Mouse (Mus musculus): ENCODE results near the gene Mgat5b. TPM values are rescaled to one million over a fixed set of nuclear protein-coding genes. Genes with fewer than 3 reads are reported as not detected.

The Mgat5b gene
- total and polyA plus RNA-seq, 3 experiments, result 0.10 to 0.82 (median 0.11) TPM

- Histone ChIP-seq H3K4me1 (ENCODE audit: control insufficient read depth, insufficient read depth, low read length) (peaks cover 2% of the 10 kb centered on the region; the same call in 1 of the 2 replicates), H3K27me3 (ENCODE audit: control insufficient read depth, insufficient read depth, low read length) (no peaks in the 10 kb centered on the region), H3K4me3 (no peak overlapping the region), H3K79me2 (replicated peaks; ENCODE audit: control insufficient read depth, insufficient read depth, low read length) (no peaks in the 10 kb centered on the region), H3K36me3 (ENCODE audit: control insufficient read depth, insufficient read depth, low read length) (no peaks in the 10 kb centered on the region), H3K9ac (ENCODE audit: low read depth, low read length) (no peak overlapping the region), H3K27ac (no peak overlapping the region)
- no peak for DNase-seq
- intact Hi-C loops (cut with DNase I), result no loop called here
- TF ChIP-seq EP300 (IDR thresholded peaks at IDR 0.05; ENCODE audit: insufficient read depth, low read depth, low read length) (no peak), POLR2A (IDR thresholded peaks at IDR 0.05; ENCODE audit: insufficient read depth, low read depth, low read length) (no peak), CTCF (IDR thresholded peaks at IDR 0.05) (no peak)
- 74% methylated on average over 8 of the region's 8 CpGs for WGBS
Observed at GRCm38 (mm10) chr11:116988131-116988530, 69.5 kb downstream of the Mgat5b start.

- H3K9ac ChIP-seq (ENCODE audit: low read depth, low read length), result no peak overlapping the region
- H3K79me2 ChIP-seq (replicated peaks; ENCODE audit: control insufficient read depth, insufficient read depth, low read length), result no peaks in the 10 kb centered on the region
- WGBS, result 71% methylated on average over 7 of the region's 7 CpGs
- peaks cover 2% of the 10 kb centered on the region; the same call in 1 of the 2 replicates for H3K4me1 ChIP-seq (ENCODE audit: control insufficient read depth, insufficient read depth, low read length)
- intact Hi-C loops (cut with DNase I), result no loop called here
- H3K4me3 ChIP-seq, result no peak overlapping the region
- TF ChIP-seq CTCF (IDR thresholded peaks at IDR 0.05) (no peak), POLR2A (IDR thresholded peaks at IDR 0.05; ENCODE audit: insufficient read depth, low read depth, low read length) (no peak), EP300 (IDR thresholded peaks at IDR 0.05; ENCODE audit: insufficient read depth, low read depth, low read length) (no peak)
- no peak overlapping the region for H3K27ac ChIP-seq
- DNase-seq, result no peak
- peaks cover 3% of the 10 kb centered on the region; the same call in 1 of the 2 replicates for H3K27me3 ChIP-seq (ENCODE audit: control insufficient read depth, insufficient read depth, low read length)
- no peaks in the 10 kb centered on the region for H3K36me3 ChIP-seq (ENCODE audit: control insufficient read depth, insufficient read depth, low read length)
Observed at GRCm38 (mm10) chr11:116990231-116990630, 71.6 kb downstream of the Mgat5b start.

- intact Hi-C loops (cut with DNase I), result no loop called here
- no peak for DNase-seq
- H3K4me3 ChIP-seq, result no peak overlapping the region
- 78% methylated on average over 8 of the region's 8 CpGs for WGBS
- H3K27me3 ChIP-seq (ENCODE audit: control insufficient read depth, insufficient read depth, low read length), result peaks cover 3% of the 10 kb centered on the region; the same call in 1 of the 2 replicates
- no peak overlapping the region for H3K9ac ChIP-seq (ENCODE audit: low read depth, low read length)
- H3K36me3 ChIP-seq (ENCODE audit: control insufficient read depth, insufficient read depth, low read length), result no peaks in the 10 kb centered on the region
- TF ChIP-seq CTCF (IDR thresholded peaks at IDR 0.05), result no peak
- no peak for TF ChIP-seq POLR2A (IDR thresholded peaks at IDR 0.05; ENCODE audit: insufficient read depth, low read depth, low read length)
- TF ChIP-seq EP300 (IDR thresholded peaks at IDR 0.05; ENCODE audit: insufficient read depth, low read depth, low read length), result no peak
- H3K27ac ChIP-seq, result no peak overlapping the region
- no peaks in the 10 kb centered on the region for H3K4me1 ChIP-seq (ENCODE audit: control insufficient read depth, insufficient read depth, low read length)
- no peaks in the 10 kb centered on the region for H3K79me2 ChIP-seq (replicated peaks; ENCODE audit: control insufficient read depth, insufficient read depth, low read length)
Observed at GRCm38 (mm10) chr11:116991410-116991809, 72.7 kb downstream of the Mgat5b start.

- H3K4me1 ChIP-seq (ENCODE audit: control insufficient read depth, insufficient read depth, low read length), result no peaks in the 10 kb centered on the region
- no peaks in the 10 kb centered on the region for H3K79me2 ChIP-seq (replicated peaks; ENCODE audit: control insufficient read depth, insufficient read depth, low read length)
- no peaks in the 10 kb centered on the region for H3K36me3 ChIP-seq (ENCODE audit: control insufficient read depth, insufficient read depth, low read length)
- no peak overlapping the region for H3K4me3 ChIP-seq
- no peak overlapping the region for H3K27ac ChIP-seq
- H3K9ac ChIP-seq (ENCODE audit: low read depth, low read length), result no peak overlapping the region
- intact Hi-C loops (cut with DNase I), result no loop called here
- WGBS, result 69% methylated on average over 6 of the region's 6 CpGs
- no peak for DNase-seq
- H3K27me3 ChIP-seq (ENCODE audit: control insufficient read depth, insufficient read depth, low read length), result peaks cover 3% of the 10 kb centered on the region; the same call in 1 of the 2 replicates
- no peak for TF ChIP-seq EP300 (IDR thresholded peaks at IDR 0.05; ENCODE audit: insufficient read depth, low read depth, low read length)
- TF ChIP-seq POLR2A (IDR thresholded peaks at IDR 0.05; ENCODE audit: insufficient read depth, low read depth, low read length), result no peak
- no peak for TF ChIP-seq CTCF (IDR thresholded peaks at IDR 0.05)
Observed at GRCm38 (mm10) chr11:116991964-116992363, 73.3 kb downstream of the Mgat5b start.

- no peaks in the 10 kb centered on the region for H3K79me2 ChIP-seq (replicated peaks; ENCODE audit: control insufficient read depth, insufficient read depth, low read length)
- no peak for DNase-seq
- intact Hi-C loops (cut with DNase I), result loop anchor here (1.0 kb wide), 1 partner anchor 76 kb away; the partner anchor contains the start of gene Mgat5b
- no peak overlapping the region for H3K27ac ChIP-seq
- TF ChIP-seq EP300 (IDR thresholded peaks at IDR 0.05; ENCODE audit: insufficient read depth, low read depth, low read length) (no peak), CTCF (IDR thresholded peaks at IDR 0.05) (peak; percentile 85), POLR2A (IDR thresholded peaks at IDR 0.05; ENCODE audit: insufficient read depth, low read depth, low read length) (no peak)
- no peak overlapping the region for H3K9ac ChIP-seq (ENCODE audit: low read depth, low read length)
- no peaks in the 10 kb centered on the region for H3K36me3 ChIP-seq (ENCODE audit: control insufficient read depth, insufficient read depth, low read length)
- no peak overlapping the region for H3K4me3 ChIP-seq
- peaks cover 3% of the 10 kb centered on the region; the same call in 1 of the 2 replicates for H3K27me3 ChIP-seq (ENCODE audit: control insufficient read depth, insufficient read depth, low read length)
- 5% methylated on average over 18 of the region's 18 CpGs for WGBS
- no peaks in the 10 kb centered on the region for H3K4me1 ChIP-seq (ENCODE audit: control insufficient read depth, insufficient read depth, low read length)
Observed at GRCm38 (mm10) chr11:116994095-116994582, 75.5 kb downstream of the Mgat5b start.

GRCm38 (mm10) chr11:116996976-116997375 lies 78.3 kb downstream of the Mgat5b start:
- no peak for DNase-seq
- TF ChIP-seq EP300 (IDR thresholded peaks at IDR 0.05; ENCODE audit: insufficient read depth, low read depth, low read length) (no peak), CTCF (IDR thresholded peaks at IDR 0.05) (no peak), POLR2A (IDR thresholded peaks at IDR 0.05; ENCODE audit: insufficient read depth, low read depth, low read length) (no peak)
- no peaks in the 10 kb centered on the region for H3K36me3 ChIP-seq (ENCODE audit: control insufficient read depth, insufficient read depth, low read length)
- H3K79me2 ChIP-seq (replicated peaks; ENCODE audit: control insufficient read depth, insufficient read depth, low read length), result no peaks in the 10 kb centered on the region
- WGBS, result 34% methylated on average over 3 of the region's 3 CpGs
- peaks cover 3% of the 10 kb centered on the region; the same call in 1 of the 2 replicates for H3K27me3 ChIP-seq (ENCODE audit: control insufficient read depth, insufficient read depth, low read length)
- H3K27ac ChIP-seq, result no peak overlapping the region
- H3K4me3 ChIP-seq, result no peak overlapping the region
- intact Hi-C loops (cut with DNase I), result no loop called here
- H3K9ac ChIP-seq (ENCODE audit: low read depth, low read length), result no peak overlapping the region
- H3K4me1 ChIP-seq (ENCODE audit: control insufficient read depth, insufficient read depth, low read length), result no peaks in the 10 kb centered on the region

Data from heart, adult 2 months (tissue).